Mouse (Mus musculus): ENCODE results near the gene Coil. TPM values are rescaled to one million over a fixed set of nuclear protein-coding genes. Genes with fewer than 3 reads are reported as not detected.

The Coil gene
- polyA plus RNA-seq, 2 experiments: 2.6 to 4.0 TPM

DNA sequence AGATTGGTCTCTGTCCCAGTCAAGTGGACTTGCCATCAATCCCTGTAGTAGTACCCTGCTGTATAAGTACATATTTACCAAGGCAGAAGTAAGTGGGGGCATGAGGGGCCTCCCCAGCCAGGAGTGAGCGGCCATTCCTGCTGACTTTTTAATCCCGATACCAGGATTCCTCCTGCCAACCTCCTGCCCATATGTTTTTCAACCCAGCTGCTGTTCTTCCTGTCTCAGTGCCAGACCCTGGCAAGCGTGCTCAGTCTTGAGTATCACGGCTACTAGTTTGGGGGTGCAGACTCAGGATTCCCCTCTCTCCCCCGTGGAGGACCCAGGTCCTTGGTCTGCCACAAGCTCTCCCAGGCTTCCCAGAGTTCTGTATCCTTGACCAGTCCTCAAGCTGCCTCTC, 32.6 kb downstream of the Coil start:
- peak overlapping the region; percentile 92 for H3K4me2 ChIP-seq (ENCODE audit: low read depth)
- peak overlapping the region; percentile 29 to 32; a peak in 2 of 4 replicates for H3K4me3 ChIP-seq (ENCODE audit: insufficient read depth in 1 of 2, low read depth in 2 of 2, low read length in 2 of 2)
- H3K27ac ChIP-seq: peak overlapping the region; percentile 9
- peaks cover 14 to 32% of the 10 kb centered on the region in 2 experiments for H3K4me1 ChIP-seq (replicated peaks; ENCODE audit: control insufficient read depth in 2 of 2, insufficient read depth in 2 of 2, low read length in 1 of 2)
- H3K9ac ChIP-seq (replicated peaks): peak overlapping the region; percentile 29; the same call in 1 of the 2 replicates
- H3K27me3 ChIP-seq (ENCODE audit: control insufficient read depth, insufficient read depth, low read length): no peaks in the 10 kb centered on the region
- 86% methylated on average over 5 of the region's 5 CpGs for WGBS (ENCODE audit: insufficient replicate concordance)
- H3K9me3 ChIP-seq (ENCODE audit: control insufficient read depth, low read length): no peaks in the 10 kb centered on the region
- no peak for ATAC-seq (ENCODE audit: insufficient read depth)
- peaks cover 28% of the 10 kb centered on the region for H3K36me3 ChIP-seq (replicated peaks; ENCODE audit: control insufficient read depth, insufficient read depth, low read depth)
- no peak for DNase-seq (ENCODE audit: low read depth in 3 of 3, low spot score in 3 of 3)
- TF ChIP-seq CTCF (IDR thresholded peaks at IDR 0.05; ENCODE audit: low read depth) (no peak), EP300 (IDR thresholded peaks at IDR 0.05; ENCODE audit: low read depth) (no peak)

DNA sequence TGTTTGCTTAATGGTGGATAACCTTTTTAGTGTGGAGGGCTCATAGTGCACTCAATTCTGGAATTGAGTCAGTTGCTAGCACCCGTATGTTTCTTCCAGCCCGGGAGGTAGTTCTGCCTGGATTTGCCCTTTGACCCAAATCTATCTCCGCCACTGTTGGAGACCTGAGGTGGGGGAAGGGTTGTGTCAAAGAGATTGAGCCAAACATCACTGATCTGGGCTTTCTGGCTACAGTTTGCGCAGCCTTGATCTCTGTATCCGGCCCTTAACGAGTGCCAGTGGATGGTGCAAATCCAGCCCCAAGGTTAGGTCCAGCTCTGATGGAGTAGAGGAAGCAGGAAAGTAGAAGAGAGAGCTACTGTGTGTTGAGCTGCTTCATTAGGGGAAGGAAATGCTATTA, 33.0 kb downstream of the Coil start:
- no peak for ATAC-seq (ENCODE audit: insufficient read depth)
- peaks cover 30% of the 10 kb centered on the region for H3K36me3 ChIP-seq (replicated peaks; ENCODE audit: control insufficient read depth, insufficient read depth, low read depth)
- 60% methylated on average over 6 of the region's 6 CpGs for WGBS (ENCODE audit: insufficient replicate concordance)
- H3K4me2 ChIP-seq (ENCODE audit: low read depth): peak overlapping the region; percentile 92
- peak overlapping the region; percentile 29 to 32; a peak in 2 of 4 replicates for H3K4me3 ChIP-seq (ENCODE audit: insufficient read depth in 1 of 2, low read depth in 2 of 2, low read length in 2 of 2)
- no peak overlapping the region; the same call in 1 of the 2 replicates for H3K27ac ChIP-seq
- no peaks in the 10 kb centered on the region for H3K27me3 ChIP-seq (ENCODE audit: control insufficient read depth, insufficient read depth, low read length)
- H3K9ac ChIP-seq (replicated peaks): no peak overlapping the region
- no peak for TF ChIP-seq EP300 (IDR thresholded peaks at IDR 0.05; ENCODE audit: low read depth)
- no peak for TF ChIP-seq CTCF (IDR thresholded peaks at IDR 0.05; ENCODE audit: low read depth)
- no peak for DNase-seq (ENCODE audit: low read depth in 3 of 3, low spot score in 3 of 3)
- peaks cover 12 to 32% of the 10 kb centered on the region in 2 experiments for H3K4me1 ChIP-seq (replicated peaks; ENCODE audit: control insufficient read depth in 2 of 2, insufficient read depth in 2 of 2, low read length in 1 of 2)
- H3K9me3 ChIP-seq (ENCODE audit: control insufficient read depth, low read length): no peaks in the 10 kb centered on the region

DNA sequence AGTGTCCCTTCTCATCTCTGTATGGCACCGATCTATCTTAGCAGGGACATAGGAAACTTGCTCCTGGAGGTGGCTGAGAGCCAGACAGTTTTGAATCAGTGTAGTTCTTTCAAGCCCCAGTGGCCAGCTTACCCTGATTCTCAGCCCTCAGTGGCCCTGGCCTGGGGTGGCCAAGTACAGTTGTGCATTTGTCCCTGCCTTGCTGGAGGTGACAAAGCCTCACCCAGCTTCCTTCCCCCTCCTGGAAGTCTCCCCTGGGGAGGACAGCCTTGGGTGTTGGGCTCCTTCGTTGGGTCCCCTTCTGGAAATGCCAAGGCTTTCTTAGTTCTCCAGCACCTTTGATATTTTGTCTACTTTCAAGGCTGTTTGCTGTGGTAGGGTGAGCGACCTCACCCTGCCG, 33.7 kb downstream of the Coil start:
- no peaks in the 10 kb centered on the region for H3K9me3 ChIP-seq (ENCODE audit: control insufficient read depth, low read length)
- H3K4me3 ChIP-seq (ENCODE audit: insufficient read depth in 1 of 2, low read depth in 2 of 2, low read length in 2 of 2): no peak overlapping the region
- peaks cover 35% of the 10 kb centered on the region for H3K36me3 ChIP-seq (replicated peaks; ENCODE audit: control insufficient read depth, insufficient read depth, low read depth)
- H3K9ac ChIP-seq (replicated peaks): no peak overlapping the region
- DNase-seq (ENCODE audit: low read depth in 3 of 3, low spot score in 3 of 3) (no peak), ATAC-seq (ENCODE audit: insufficient read depth) (no peak)
- TF ChIP-seq EP300 (IDR thresholded peaks at IDR 0.05; ENCODE audit: low read depth) (no peak), CTCF (IDR thresholded peaks at IDR 0.05; ENCODE audit: low read depth) (no peak)
- no peak overlapping the region for H3K27ac ChIP-seq
- 68% methylated on average over 4 of the region's 4 CpGs for WGBS (ENCODE audit: insufficient replicate concordance)
- no peaks in the 10 kb centered on the region for H3K27me3 ChIP-seq (ENCODE audit: control insufficient read depth, insufficient read depth, low read length)
- peaks cover 8 to 32% of the 10 kb centered on the region in 2 experiments for H3K4me1 ChIP-seq (replicated peaks; ENCODE audit: control insufficient read depth in 2 of 2, insufficient read depth in 2 of 2, low read length in 1 of 2)
- peak overlapping the region; percentile 92 for H3K4me2 ChIP-seq (ENCODE audit: low read depth)

DNA sequence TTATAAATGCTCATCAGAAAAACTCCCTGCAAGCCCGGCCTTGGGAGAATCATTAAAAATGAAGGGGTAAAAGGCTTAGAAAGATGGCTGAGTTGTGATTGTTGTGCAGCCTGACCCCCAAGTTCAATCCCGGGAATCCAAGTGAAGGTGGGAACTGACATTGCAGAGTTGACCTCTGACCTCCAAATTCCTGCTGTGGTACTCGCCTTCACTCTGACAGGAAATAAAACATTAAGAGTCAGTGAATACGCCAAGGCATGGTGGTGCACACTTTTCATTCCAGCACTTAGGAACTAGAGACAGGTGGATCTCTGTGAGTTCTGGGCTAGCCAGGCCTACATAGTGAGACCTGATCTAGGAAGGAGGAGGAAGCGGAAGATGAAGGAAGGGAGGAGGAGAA, 35.4 kb downstream of the Coil start:
- TF ChIP-seq CTCF (IDR thresholded peaks at IDR 0.05; ENCODE audit: low read depth) (no peak), EP300 (IDR thresholded peaks at IDR 0.05; ENCODE audit: low read depth) (no peak)
- Histone ChIP-seq H3K4me2 (ENCODE audit: low read depth) (no peak overlapping the region), H3K27me3 (ENCODE audit: control insufficient read depth, insufficient read depth, low read length) (no peaks in the 10 kb centered on the region), H3K9ac (replicated peaks) (no peak overlapping the region), H3K36me3 (replicated peaks; ENCODE audit: control insufficient read depth, insufficient read depth, low read depth) (peaks cover 52% of the 10 kb centered on the region), H3K27ac (no peak overlapping the region), H3K4me1 (replicated peaks; ENCODE audit: control insufficient read depth in 2 of 2, insufficient read depth in 2 of 2, low read length in 1 of 2) (peaks cover 5 to 33% of the 10 kb centered on the region in 2 experiments; a peak in 3 of 4 replicates), H3K4me3 (ENCODE audit: insufficient read depth in 1 of 2, low read depth in 2 of 2, low read length in 2 of 2) (no peak overlapping the region), H3K9me3 (ENCODE audit: control insufficient read depth, low read length) (no peaks in the 10 kb centered on the region)
- 81% methylated on average over 5 of the region's 5 CpGs for WGBS (ENCODE audit: insufficient replicate concordance)
- DNase-seq (ENCODE audit: low read depth in 3 of 3, low spot score in 3 of 3) (no peak), ATAC-seq (ENCODE audit: insufficient read depth) (no peak)

DNA sequence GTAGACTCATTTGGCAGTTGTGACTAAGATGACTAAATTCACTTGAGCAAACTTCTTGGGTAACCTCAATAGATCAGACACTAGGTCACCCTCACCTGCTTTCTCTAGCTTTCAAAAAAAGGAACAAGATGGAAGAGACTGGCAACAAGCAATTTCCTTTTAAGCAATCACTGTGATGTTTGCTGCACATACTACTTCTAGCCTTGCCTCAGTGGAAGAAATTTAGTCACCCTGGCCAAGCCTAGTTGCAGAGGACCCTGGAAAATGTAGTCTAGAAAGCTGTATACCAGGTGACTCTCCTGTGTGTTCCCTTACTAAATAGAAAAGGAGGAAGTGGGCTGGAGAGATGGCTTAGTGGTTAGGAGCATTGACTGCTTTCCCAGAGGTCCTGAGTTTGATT, 36.4 kb downstream of the Coil start:
- ATAC-seq (ENCODE audit: insufficient read depth) (no peak), DNase-seq (ENCODE audit: low read depth in 3 of 3, low spot score in 3 of 3) (no peak)
- Histone ChIP-seq H3K27me3 (ENCODE audit: control insufficient read depth, insufficient read depth, low read length) (no peaks in the 10 kb centered on the region), H3K4me3 (ENCODE audit: insufficient read depth in 1 of 2, low read depth in 2 of 2, low read length in 2 of 2) (no peak overlapping the region), H3K9me3 (ENCODE audit: control insufficient read depth, low read length) (no peaks in the 10 kb centered on the region), H3K4me2 (ENCODE audit: low read depth) (no peak overlapping the region), H3K36me3 (replicated peaks; ENCODE audit: control insufficient read depth, insufficient read depth, low read depth) (peaks cover 61% of the 10 kb centered on the region), H3K9ac (replicated peaks) (no peak overlapping the region), H3K27ac (no peak overlapping the region), H3K4me1 (replicated peaks; ENCODE audit: control insufficient read depth in 2 of 2, insufficient read depth in 2 of 2, low read length in 1 of 2) (peaks cover 5 to 25% of the 10 kb centered on the region in 2 experiments; a peak in 3 of 4 replicates)
- TF ChIP-seq CTCF (IDR thresholded peaks at IDR 0.05; ENCODE audit: low read depth) (no peak), EP300 (IDR thresholded peaks at IDR 0.05; ENCODE audit: low read depth) (no peak)

All from liver, embryonic 14.5 days (tissue).